Mouse (Mus musculus): ENCODE results near the gene Spop.

The Spop gene

GRCm38 (mm10) chr11:95415931-95416330 is 2.1 kb downstream of the Spop start:
- in situ Hi-C loops (cut with MseI, MboI): no loop called here

GRCm38 (mm10) chr11:95417341-95417740 is 3.5 kb downstream of the Spop start:
- in situ Hi-C loops (cut with MseI, MboI): no loop called here

- in situ Hi-C loops (cut with MseI, MboI): no loop called here
These were observed 7.1 kb downstream of the Spop start for GRCm38 (mm10) chr11:95420880-95421435.

GRCm38 (mm10) chr11:95423505-95423904 is 9.6 kb downstream of the Spop start:
- in situ Hi-C loops (cut with MseI, MboI): no loop called here

- in situ Hi-C loops (cut with MseI, MboI): no loop called here
These were observed 17.5 kb downstream of the Spop start for GRCm38 (mm10) chr11:95431344-95431743.

GRCm38 (mm10) chr11:95432194-95432593 is 18.3 kb downstream of the Spop start:
- in situ Hi-C loops (cut with MseI, MboI): no loop called here

GRCm38 (mm10) chr11:95445371-95445770 is 31.5 kb downstream of the Spop start:
- in situ Hi-C loops (cut with MseI, MboI): no loop called here

GRCm38 (mm10) chr11:95446580-95447305 is 32.9 kb downstream of the Spop start:
- in situ Hi-C loops (cut with MseI, MboI): no loop called here

GRCm38 (mm10) chr11:95448346-95448745 is 34.5 kb downstream of the Spop start:
- in situ Hi-C loops (cut with MseI, MboI): no loop called here

GRCm38 (mm10) chr11:95455331-95455730 is 41.5 kb downstream of the Spop start:
- in situ Hi-C loops (cut with MseI, MboI): no loop called here

- in situ Hi-C loops (cut with MseI, MboI): no loop called here
These were observed 47.0 kb downstream of the Spop start for GRCm38 (mm10) chr11:95460872-95461271.

- in situ Hi-C loops (cut with MseI, MboI): no loop called here
These were observed 48.3 kb downstream of the Spop start for GRCm38 (mm10) chr11:95462168-95462567.

GRCm38 (mm10) chr11:95467731-95468130 is 53.9 kb downstream of the Spop start:
- in situ Hi-C loops (cut with MseI, MboI): no loop called here

GRCm38 (mm10) chr11:95472942-95473341 is 59.1 kb downstream of the Spop start:
- in situ Hi-C loops (cut with MseI, MboI): no loop called here

- in situ Hi-C loops (cut with MseI, MboI): no loop called here
These were observed 59.6 kb downstream of the Spop start for GRCm38 (mm10) chr11:95473456-95473855.

- in situ Hi-C loops (cut with MseI, MboI): no loop called here
These were observed 62.4 kb downstream of the Spop start for GRCm38 (mm10) chr11:95476323-95476722.

- in situ Hi-C loops (cut with MseI, MboI): no loop called here
These were observed 65.6 kb downstream of the Spop start for GRCm38 (mm10) chr11:95479458-95479857.

- in situ Hi-C loops (cut with MseI, MboI): no loop called here
These were observed 66.8 kb downstream of the Spop start for GRCm38 (mm10) chr11:95480662-95481061.

- in situ Hi-C loops (cut with MseI, MboI): no loop called here
These were observed 71.8 kb downstream of the Spop start for GRCm38 (mm10) chr11:95485634-95486033.

GRCm38 (mm10) chr11:95487237-95487636 is 73.4 kb downstream of the Spop start:
- in situ Hi-C loops (cut with MseI, MboI): no loop called here

- in situ Hi-C loops (cut with MseI, MboI): no loop called here
These were observed 76.2 kb downstream of the Spop start for GRCm38 (mm10) chr11:95490104-95490503.

- in situ Hi-C loops (cut with MseI, MboI): no loop called here
These were observed 78.4 kb downstream of the Spop start for GRCm38 (mm10) chr11:95492256-95492655.

GRCm38 (mm10) chr11:95493010-95493409 is 79.1 kb downstream of the Spop start:
- in situ Hi-C loops (cut with MseI, MboI): no loop called here

- in situ Hi-C loops (cut with MseI, MboI): no loop called here
These were observed 80.1 kb downstream of the Spop start for GRCm38 (mm10) chr11:95493950-95494349.
